Mouse (Mus musculus) forelimb bud, embryonic 11.5 days (tissue): ENCODE measurements around the gene Tbc1d1.
"Not testable (repeated sequence)": the region's sequence is repeated elsewhere in the genome, so short reads cannot be mapped to it uniquely, and the experiment has no call there.

Experiments used
- DNase-seq: peaks from one replicate; pipeline ENCODE4 v3.0.0-alpha.2; 2012; ENCODE audit warnings: low read depth, low spot score

Tbc1d1 gene

GRCm38 (mm10) chr5:64313481-64313880 is 157.4 kb downstream of the Tbc1d1 start:
- DNase-seq: no peak

- DNase-seq: no peak
Observed at GRCm38 (mm10) chr5:64314288-64315052, 158.4 kb downstream of the Tbc1d1 start.

DNA sequence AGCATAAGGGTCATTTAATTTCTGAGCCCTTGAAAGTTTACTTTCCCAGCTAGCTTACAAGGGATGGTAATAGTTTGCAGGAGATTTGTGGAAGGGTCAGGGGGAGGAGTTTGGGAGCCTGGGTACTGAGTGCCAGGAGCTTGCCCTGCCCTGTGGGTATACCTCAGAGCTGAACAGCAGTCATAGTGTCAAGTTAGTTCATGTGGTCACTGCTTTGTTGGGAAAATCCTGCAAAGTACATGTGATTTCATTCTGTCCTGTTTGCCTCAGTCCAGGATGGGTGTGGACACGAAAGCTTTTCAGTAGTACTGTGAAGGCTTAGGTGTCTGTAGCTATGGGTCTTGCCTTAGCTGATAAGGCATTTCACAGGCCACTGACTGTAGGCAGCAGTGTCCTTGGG is 159.0 kb downstream of the Tbc1d1 start:
- no peak for DNase-seq

GRCm38 (mm10) chr5:64323286-64323685 is 167.2 kb downstream of the Tbc1d1 start:
- DNase-seq: no peak

GRCm38 (mm10) chr5:64324353-64324752 is 168.2 kb downstream of the Tbc1d1 start:
- DNase-seq: no peak

GRCm38 (mm10) chr5:64324920-64325319 is 168.8 kb downstream of the Tbc1d1 start:
- DNase-seq: no peak

GRCm38 (mm10) chr5:64325741-64326355 is 169.7 kb downstream of the Tbc1d1 start:
- DNase-seq: no peak

GRCm38 (mm10) chr5:64326427-64327181 is 170.5 kb downstream of the Tbc1d1 start:
- no peak for DNase-seq

- DNase-seq: no peak
Observed at GRCm38 (mm10) chr5:64327212-64327902, 171.3 kb downstream of the Tbc1d1 start.

GRCm38 (mm10) chr5:64336767-64337408 is 180.8 kb downstream of the Tbc1d1 start:
- no peak for DNase-seq

DNA sequence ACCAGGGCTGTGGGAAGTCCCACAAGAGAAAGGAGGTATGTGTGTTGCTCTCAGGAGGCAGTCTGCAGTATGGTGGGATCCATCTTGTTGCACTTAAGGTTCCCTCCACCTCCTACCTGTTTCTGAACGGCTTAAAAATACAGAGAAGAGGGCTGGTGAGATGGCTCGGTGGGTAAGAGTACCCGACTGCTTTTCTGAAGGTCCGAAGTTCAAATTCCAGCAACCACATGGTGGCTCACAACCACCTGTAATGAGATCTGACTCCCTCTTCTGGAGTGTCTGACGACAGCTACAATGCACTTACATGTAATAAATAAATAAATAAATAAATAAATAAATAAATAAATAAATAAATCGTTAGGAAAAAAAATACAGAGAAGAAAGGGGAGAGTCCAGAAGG is 182.7 kb downstream of the Tbc1d1 start:
- DNase-seq: not testable (repeated sequence)

- DNase-seq: no peak
Observed at GRCm38 (mm10) chr5:64340366-64340765, 184.3 kb downstream of the Tbc1d1 start.

- no peak for DNase-seq
Observed at GRCm38 (mm10) chr5:64341671-64342070, 185.6 kb downstream of the Tbc1d1 start.

DNA sequence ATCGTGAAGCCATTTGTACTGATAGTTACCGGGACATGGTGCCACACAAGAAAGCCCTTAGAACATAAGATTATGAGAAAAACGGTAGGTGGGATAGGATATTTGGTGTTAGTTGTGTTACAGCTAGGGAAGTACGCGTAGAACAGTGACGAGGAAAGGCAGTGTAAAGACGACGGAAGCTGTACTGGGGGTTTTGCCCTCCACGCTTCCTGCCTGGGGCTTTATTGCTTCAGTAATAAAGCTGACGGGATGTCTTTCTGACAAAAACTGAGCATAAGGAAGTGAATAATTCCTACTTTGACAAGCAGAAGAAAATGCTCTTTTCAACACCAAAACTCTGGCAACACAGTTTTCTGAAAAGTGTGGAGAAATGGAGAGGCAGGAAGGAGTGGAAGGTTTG is 186.0 kb downstream of the Tbc1d1 start:
- DNase-seq: no peak

DNA sequence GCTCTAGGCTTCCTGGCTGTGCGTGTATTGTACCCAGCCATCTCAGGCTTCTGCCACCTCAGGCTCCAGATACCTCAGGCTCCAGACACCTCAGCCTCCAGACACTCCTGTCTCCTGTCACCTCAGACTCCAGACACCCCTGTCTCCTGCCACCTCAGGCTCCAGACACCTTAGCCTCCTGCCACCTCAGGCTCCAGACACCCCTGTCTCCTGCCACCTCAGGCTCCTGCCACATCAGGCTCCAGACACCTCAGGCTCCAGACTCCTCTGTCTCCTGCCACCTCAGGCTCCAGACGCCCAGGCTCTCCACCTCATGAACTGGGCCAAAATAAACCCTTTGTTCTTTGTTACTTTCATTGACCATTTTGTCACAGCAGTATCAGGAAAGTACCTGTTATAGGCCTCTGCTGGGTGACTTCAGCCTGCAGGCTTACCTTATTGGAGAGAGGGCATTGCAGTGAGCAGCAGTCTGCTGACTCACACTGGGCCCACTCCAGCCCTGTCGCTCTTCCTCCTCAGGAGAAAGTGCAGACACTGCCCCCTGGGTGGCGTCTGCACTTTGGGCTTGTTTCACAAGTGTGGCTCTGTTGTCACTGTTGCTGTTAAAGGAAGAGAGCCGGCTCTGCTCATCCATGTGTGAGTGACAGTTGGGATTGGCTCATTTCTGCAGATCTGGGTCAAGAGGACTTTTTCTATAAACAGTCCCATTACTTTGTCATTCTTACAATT is 188.0 kb downstream of the Tbc1d1 start:
- DNase-seq: no peak

- DNase-seq: no peak
Observed at GRCm38 (mm10) chr5:64345181-64345735, 189.2 kb downstream of the Tbc1d1 start.

DNA sequence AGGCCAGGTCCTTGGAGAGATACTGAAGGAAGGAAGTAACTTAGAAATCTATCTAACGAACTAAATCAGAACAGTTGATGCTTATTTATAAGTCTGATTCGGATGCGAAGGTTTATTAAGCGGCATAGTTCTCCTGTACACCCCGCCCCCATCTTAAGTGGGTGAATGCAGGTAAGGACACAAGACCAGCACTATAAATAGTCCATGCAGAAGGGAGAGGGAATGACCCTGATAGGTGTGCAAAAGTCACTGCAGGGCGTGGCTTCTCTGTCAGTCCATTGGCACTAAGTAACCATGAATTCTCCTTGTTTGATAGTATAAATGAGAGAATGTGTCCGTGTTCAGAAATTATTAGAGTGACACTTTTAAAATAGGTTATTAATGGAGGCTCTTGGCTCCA is 189.7 kb downstream of the Tbc1d1 start:
- no peak for DNase-seq

DNA sequence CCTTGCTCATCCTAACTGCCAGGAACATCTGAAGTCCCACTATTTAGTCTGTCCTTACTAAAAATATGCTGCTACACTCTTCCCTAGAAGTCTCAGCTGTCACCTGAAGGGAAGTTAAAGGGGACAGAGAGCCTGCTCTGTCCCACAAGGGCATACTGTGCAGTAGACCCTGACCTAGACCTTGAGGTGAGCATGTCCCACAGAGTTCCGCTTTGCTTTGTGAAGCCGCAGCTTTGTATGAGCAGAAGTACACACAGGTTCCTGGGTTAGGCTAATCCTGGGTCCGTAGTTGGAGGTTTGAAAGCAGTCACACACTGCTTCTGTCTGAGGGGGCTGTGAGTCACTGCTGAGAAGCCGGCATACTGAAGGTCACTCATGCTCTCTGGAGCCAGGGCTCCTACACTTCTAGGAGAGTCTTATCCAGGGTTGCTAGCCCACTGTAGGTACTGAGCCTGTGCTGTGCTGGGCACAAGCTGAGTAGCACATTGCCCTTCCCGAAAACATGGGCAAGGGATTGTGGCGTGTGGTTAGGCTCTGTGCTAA is 190.3 kb downstream of the Tbc1d1 start:
- DNase-seq: no peak

- DNase-seq: no peak
Observed at GRCm38 (mm10) chr5:64348166-64348565, 192.1 kb downstream of the Tbc1d1 start.

- DNase-seq: no peak
Observed at GRCm38 (mm10) chr5:64348780-64349179, 192.7 kb downstream of the Tbc1d1 start.
